Mouse (Mus musculus): ENCODE results near the gene Plxdc1. TPM values are rescaled to one million over a fixed set of nuclear protein-coding genes. Genes with fewer than 3 reads are reported as not detected.

The Plxdc1 gene
- polyA plus RNA-seq, 1 experiment from 2014 or later, result 2.0 TPM

DNA sequence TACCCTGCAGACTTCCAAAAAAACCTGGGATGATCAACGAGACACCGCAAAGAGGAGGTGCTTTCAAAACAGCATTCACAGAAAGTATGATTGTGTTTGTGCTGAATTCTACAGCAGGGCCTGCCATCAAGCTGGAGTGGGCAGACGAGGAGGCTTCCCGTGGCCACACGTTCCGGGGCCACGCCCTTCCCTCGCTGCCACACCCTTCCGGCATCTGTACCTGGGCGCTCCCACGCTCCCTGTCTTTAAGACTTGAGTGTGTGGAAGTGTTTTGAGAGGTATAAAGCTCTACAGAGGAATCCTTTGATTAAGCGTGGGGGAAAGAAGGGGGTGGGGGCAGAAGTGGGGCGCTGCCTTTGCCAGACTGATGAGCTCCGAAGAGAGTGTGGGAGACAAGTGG is 73.1 kb downstream of the Plxdc1 start:
- ATAC-seq (ENCODE audit: low read depth) (no peak), DNase-seq (ENCODE audit: low spot score) (no peak)
- no peaks in the 10 kb centered on the region for H3K36me3 ChIP-seq (ENCODE audit: control insufficient read depth, insufficient read depth, low read length)
- whole genome bisulfite sequencing, result 84% methylated on average over 14 of the region's 14 CpGs
- H3K9ac ChIP-seq (ENCODE audit: low read depth, low read length), result 0 out of 2 replicates have a peak overlapping the region, but pooled peaks have one; percentile 8
- H3K4me1 ChIP-seq (ENCODE audit: control insufficient read depth, insufficient read depth, low read length), result no peaks in the 10 kb centered on the region
- H3K4me2 ChIP-seq (ENCODE audit: low read depth, low read length), result no peak overlapping the region
- H3K27ac ChIP-seq (replicated peaks; ENCODE audit: low read depth, low read length), result no peak overlapping the region
- H3K27me3 ChIP-seq (replicated peaks; ENCODE audit: control insufficient read depth, insufficient read depth, low read length), result no peaks in the 10 kb centered on the region
- no peak overlapping the region for H3K4me3 ChIP-seq (ENCODE audit: low read depth, low read length)
- H3K9me3 ChIP-seq (ENCODE audit: control insufficient read depth, low read length), result no peaks in the 10 kb centered on the region

DNA sequence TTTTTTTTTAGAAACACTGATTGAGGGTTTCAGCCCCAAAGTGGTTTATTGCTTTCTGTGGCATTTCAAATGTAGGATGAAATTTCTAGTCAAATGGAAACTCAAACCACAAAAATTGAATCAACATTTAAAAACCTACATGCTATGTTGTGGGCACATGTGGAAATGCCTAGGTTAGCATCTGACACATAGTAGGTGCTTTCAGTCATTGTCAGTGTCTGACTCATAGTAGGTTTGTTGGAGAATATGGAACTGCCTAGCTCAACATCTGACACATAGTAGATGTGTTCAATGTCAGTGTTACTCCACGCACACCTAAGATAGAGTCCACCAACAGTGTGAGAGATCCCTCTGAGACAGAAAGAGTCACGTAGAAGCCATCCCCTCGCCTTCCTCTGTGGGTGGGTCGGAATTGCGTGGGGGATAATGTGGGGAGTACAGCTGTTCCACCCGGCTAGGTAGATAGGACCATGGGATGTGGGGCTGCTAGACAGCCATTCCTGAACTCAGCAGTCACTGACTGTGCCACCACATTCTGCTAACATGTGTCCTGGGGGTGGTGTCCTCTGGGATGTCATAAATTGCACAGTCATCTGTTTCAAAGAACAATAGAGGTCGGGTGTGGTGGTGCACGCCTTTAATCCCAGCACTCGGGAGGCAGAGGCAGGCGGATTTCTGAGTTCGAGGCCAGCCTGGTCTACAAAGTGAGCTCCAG is 77.5 kb downstream of the Plxdc1 start:
- H3K36me3 ChIP-seq (ENCODE audit: control insufficient read depth, insufficient read depth, low read length), result no peaks in the 10 kb centered on the region
- H3K9me3 ChIP-seq (ENCODE audit: control insufficient read depth, low read length), result no peaks in the 10 kb centered on the region
- no peak overlapping the region for H3K27ac ChIP-seq (replicated peaks; ENCODE audit: low read depth, low read length)
- 89% methylated on average over 11 of the region's 11 CpGs for WGBS
- DNase-seq (ENCODE audit: low spot score), result no peak
- no peak overlapping the region for H3K9ac ChIP-seq (ENCODE audit: low read depth, low read length)
- no peaks in the 10 kb centered on the region for H3K27me3 ChIP-seq (replicated peaks; ENCODE audit: control insufficient read depth, insufficient read depth, low read length)
- no peak for ATAC-seq (ENCODE audit: low read depth)
- no peak overlapping the region for H3K4me3 ChIP-seq (ENCODE audit: low read depth, low read length)
- H3K4me1 ChIP-seq (ENCODE audit: control insufficient read depth, insufficient read depth, low read length), result no peaks in the 10 kb centered on the region
- no peak overlapping the region for H3K4me2 ChIP-seq (ENCODE audit: low read depth, low read length)

GRCm38 (mm10) chr11:97907935-97908334 is 78.3 kb downstream of the Plxdc1 start:
- 84% methylated on average over 5 of the region's 5 CpGs for WGBS
- Histone ChIP-seq H3K4me1 (ENCODE audit: control insufficient read depth, insufficient read depth, low read length) (no peaks in the 10 kb centered on the region), H3K4me3 (ENCODE audit: low read depth, low read length) (no peak overlapping the region)

GRCm38 (mm10) chr11:97906905-97907304 is 79.3 kb downstream of the Plxdc1 start:
- Histone ChIP-seq H3K36me3 (ENCODE audit: control insufficient read depth, insufficient read depth, low read length) (no peaks in the 10 kb centered on the region), H3K9me3 (ENCODE audit: control insufficient read depth, low read length) (no peaks in the 10 kb centered on the region), H3K4me1 (ENCODE audit: control insufficient read depth, insufficient read depth, low read length) (no peaks in the 10 kb centered on the region), H3K4me2 (ENCODE audit: low read depth, low read length) (no peak overlapping the region), H3K27me3 (replicated peaks; ENCODE audit: control insufficient read depth, insufficient read depth, low read length) (no peaks in the 10 kb centered on the region), H3K27ac (replicated peaks; ENCODE audit: low read depth, low read length) (no peak overlapping the region), H3K9ac (ENCODE audit: low read depth, low read length) (no peak overlapping the region), H3K4me3 (ENCODE audit: low read depth, low read length) (no peak overlapping the region)
- no peak for ATAC-seq (ENCODE audit: low read depth)
- no peak for DNase-seq (ENCODE audit: low spot score)
- WGBS, result 87% methylated on average over 9 of the region's 9 CpGs

More at GRCm38 (mm10) chr11:97907935-97908334, 78.3 kb downstream of the Plxdc1 start:
- H3K9ac ChIP-seq (ENCODE audit: low read depth, low read length), result no peak overlapping the region
- H3K27me3 ChIP-seq (replicated peaks; ENCODE audit: control insufficient read depth, insufficient read depth, low read length), result no peaks in the 10 kb centered on the region
- DNase-seq (ENCODE audit: low spot score) (no peak), ATAC-seq (ENCODE audit: low read depth) (no peak)
- H3K9me3 ChIP-seq (ENCODE audit: control insufficient read depth, low read length), result no peaks in the 10 kb centered on the region
- H3K27ac ChIP-seq (replicated peaks; ENCODE audit: low read depth, low read length), result no peak overlapping the region
- H3K4me2 ChIP-seq (ENCODE audit: low read depth, low read length), result no peak overlapping the region
- no peaks in the 10 kb centered on the region for H3K36me3 ChIP-seq (ENCODE audit: control insufficient read depth, insufficient read depth, low read length)

DNA sequence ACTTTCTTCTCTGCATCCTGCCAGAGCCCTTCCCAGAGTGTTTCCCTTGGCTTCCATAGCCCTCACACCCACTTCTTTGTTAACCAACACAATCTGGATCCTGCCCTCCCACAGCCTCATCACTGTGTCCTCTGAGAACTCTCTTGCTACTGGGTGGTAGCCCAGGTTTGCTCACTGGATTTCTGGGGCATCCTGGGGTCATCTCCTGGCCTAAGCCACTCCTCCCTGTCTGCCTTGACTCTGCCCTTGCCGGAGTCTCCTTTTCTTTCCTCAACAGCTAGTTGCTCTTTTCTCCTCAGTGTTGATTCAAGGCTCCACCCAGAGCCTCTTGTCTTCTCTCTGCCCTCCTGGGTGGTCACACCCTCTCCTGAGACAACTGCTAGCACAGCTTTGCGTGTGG is 80.3 kb downstream of the Plxdc1 start:
- no peaks in the 10 kb centered on the region for H3K27me3 ChIP-seq (replicated peaks; ENCODE audit: control insufficient read depth, insufficient read depth, low read length)
- H3K9me3 ChIP-seq (ENCODE audit: control insufficient read depth, low read length), result no peaks in the 10 kb centered on the region
- no peak overlapping the region for H3K9ac ChIP-seq (ENCODE audit: low read depth, low read length)
- ATAC-seq (ENCODE audit: low read depth) (no peak), DNase-seq (ENCODE audit: low spot score) (no peak)
- WGBS, result 61% methylated on average over 2 of the region's 2 CpGs
- H3K4me3 ChIP-seq (ENCODE audit: low read depth, low read length), result no peak overlapping the region
- no peak overlapping the region for H3K4me2 ChIP-seq (ENCODE audit: low read depth, low read length)
- no peak overlapping the region for H3K27ac ChIP-seq (replicated peaks; ENCODE audit: low read depth, low read length)
- no peaks in the 10 kb centered on the region for H3K36me3 ChIP-seq (ENCODE audit: control insufficient read depth, insufficient read depth, low read length)
- H3K4me1 ChIP-seq (ENCODE audit: control insufficient read depth, insufficient read depth, low read length), result no peaks in the 10 kb centered on the region

- no peaks in the 10 kb centered on the region for H3K4me1 ChIP-seq (ENCODE audit: control insufficient read depth, insufficient read depth, low read length)
- H3K4me2 ChIP-seq (ENCODE audit: low read depth, low read length), result no peak overlapping the region
- H3K27me3 ChIP-seq (replicated peaks; ENCODE audit: control insufficient read depth, insufficient read depth, low read length), result no peaks in the 10 kb centered on the region
- DNase-seq (ENCODE audit: low spot score), result no peak
- no peak overlapping the region for H3K9ac ChIP-seq (ENCODE audit: low read depth, low read length)
- H3K36me3 ChIP-seq (ENCODE audit: control insufficient read depth, insufficient read depth, low read length), result no peaks in the 10 kb centered on the region
- ATAC-seq (ENCODE audit: low read depth), result no peak
- H3K9me3 ChIP-seq (ENCODE audit: control insufficient read depth, low read length), result no peaks in the 10 kb centered on the region
- no peak overlapping the region for H3K27ac ChIP-seq (replicated peaks; ENCODE audit: low read depth, low read length)
- no peak overlapping the region for H3K4me3 ChIP-seq (ENCODE audit: low read depth, low read length)
- WGBS, result 89% methylated on average over 2 of the region's 2 CpGs
Observed at GRCm38 (mm10) chr11:97905540-97905939, 80.7 kb downstream of the Plxdc1 start.

DNA sequence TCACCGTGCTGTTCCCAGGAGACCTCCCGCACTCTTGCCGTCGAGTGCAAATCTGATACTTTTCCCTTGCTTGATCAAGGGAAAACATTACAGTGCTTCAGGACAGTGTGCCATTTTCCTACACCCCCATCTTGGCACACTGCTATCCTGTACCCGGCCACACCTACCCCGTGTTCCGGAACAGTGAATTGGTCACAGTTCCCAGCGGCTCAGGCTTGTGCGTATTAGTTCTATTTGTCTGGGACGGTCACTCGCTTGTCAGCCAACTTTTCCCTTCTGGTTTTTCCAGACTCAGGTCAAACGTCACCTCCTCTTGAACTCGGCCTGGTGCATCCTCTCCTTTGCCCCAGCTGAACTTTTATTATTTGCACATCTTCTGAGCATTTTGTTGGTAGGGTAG is 81.4 kb downstream of the Plxdc1 start:
- WGBS, result 79% methylated on average over 13 of the region's 13 CpGs
- no peaks in the 10 kb centered on the region for H3K9me3 ChIP-seq (ENCODE audit: control insufficient read depth, low read length)
- DNase-seq (ENCODE audit: low spot score), result no peak
- no peak for ATAC-seq (ENCODE audit: low read depth)
- H3K9ac ChIP-seq (ENCODE audit: low read depth, low read length), result no peak overlapping the region
- no peak overlapping the region for H3K27ac ChIP-seq (replicated peaks; ENCODE audit: low read depth, low read length)
- H3K27me3 ChIP-seq (replicated peaks; ENCODE audit: control insufficient read depth, insufficient read depth, low read length), result no peaks in the 10 kb centered on the region
- H3K4me3 ChIP-seq (ENCODE audit: low read depth, low read length), result no peak overlapping the region
- no peaks in the 10 kb centered on the region for H3K36me3 ChIP-seq (ENCODE audit: control insufficient read depth, insufficient read depth, low read length)
- H3K4me2 ChIP-seq (ENCODE audit: low read depth, low read length), result no peak overlapping the region
- H3K4me1 ChIP-seq (ENCODE audit: control insufficient read depth, insufficient read depth, low read length), result no peaks in the 10 kb centered on the region

DNA sequence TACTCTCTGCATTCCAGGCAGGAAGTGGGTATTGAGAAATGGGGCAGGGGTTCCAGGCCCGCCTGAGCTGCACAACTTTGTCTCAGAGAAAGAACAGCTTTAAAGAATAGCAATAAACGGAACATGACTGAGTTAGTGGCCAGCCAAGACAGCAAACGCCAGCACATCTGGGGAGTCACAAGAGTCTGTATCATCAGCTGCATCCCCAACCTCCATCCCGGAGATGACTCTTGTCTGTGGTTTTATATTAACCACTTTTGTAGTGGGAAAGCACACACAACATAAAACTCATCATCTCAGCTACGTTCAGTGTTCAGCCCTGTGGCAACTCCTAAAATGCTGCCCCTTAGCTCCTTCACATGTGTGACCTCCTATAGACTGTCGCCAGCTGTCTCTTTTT is 84.4 kb downstream of the Plxdc1 start:
- DNase-seq (ENCODE audit: low spot score) (no peak), ATAC-seq (ENCODE audit: low read depth) (no peak)
- Histone ChIP-seq H3K4me3 (ENCODE audit: low read depth, low read length) (no peak overlapping the region), H3K4me1 (ENCODE audit: control insufficient read depth, insufficient read depth, low read length) (no peaks in the 10 kb centered on the region), H3K9ac (ENCODE audit: low read depth, low read length) (no peak overlapping the region), H3K9me3 (ENCODE audit: control insufficient read depth, low read length) (no peaks in the 10 kb centered on the region), H3K27ac (replicated peaks; ENCODE audit: low read depth, low read length) (no peak overlapping the region), H3K36me3 (ENCODE audit: control insufficient read depth, insufficient read depth, low read length) (no peaks in the 10 kb centered on the region), H3K27me3 (replicated peaks; ENCODE audit: control insufficient read depth, insufficient read depth, low read length) (no peaks in the 10 kb centered on the region), H3K4me2 (ENCODE audit: low read depth, low read length) (no peak overlapping the region)
- 74% methylated on average over 6 of the region's 6 CpGs for WGBS

GRCm38 (mm10) chr11:97899822-97900221 is 86.4 kb downstream of the Plxdc1 start:
- Histone ChIP-seq H3K4me2 (ENCODE audit: low read depth, low read length) (no peak overlapping the region), H3K36me3 (ENCODE audit: control insufficient read depth, insufficient read depth, low read length) (no peaks in the 10 kb centered on the region), H3K4me3 (ENCODE audit: low read depth, low read length) (no peak overlapping the region), H3K4me1 (ENCODE audit: control insufficient read depth, insufficient read depth, low read length) (no peaks in the 10 kb centered on the region), H3K9ac (ENCODE audit: low read depth, low read length) (no peak overlapping the region), H3K27me3 (replicated peaks; ENCODE audit: control insufficient read depth, insufficient read depth, low read length) (no peaks in the 10 kb centered on the region), H3K27ac (replicated peaks; ENCODE audit: low read depth, low read length) (no peak overlapping the region), H3K9me3 (ENCODE audit: control insufficient read depth, low read length) (no peaks in the 10 kb centered on the region)
- 0% methylated on average over 2 of the region's 2 CpGs for WGBS
- ATAC-seq (ENCODE audit: low read depth), result peak; percentile 88
- peak; percentile 93 for DNase-seq (ENCODE audit: low spot score)

All from embryonic facial prominence, embryonic 14.5 days (tissue).